Mouse (Mus musculus): ENCODE measurements around the gene Ctrl. TPM values are rescaled to one million over a fixed set of nuclear protein-coding genes. Genes with fewer than 3 reads are reported as not detected.
A peak's percentile ranks its signal among the peaks of the same experiment; 100 is the strongest.

The Ctrl gene
- polyA plus RNA-seq, 3 experiments from 2014 or later, result 3.0 to 4.1 (median 3.4) TPM

DNA sequence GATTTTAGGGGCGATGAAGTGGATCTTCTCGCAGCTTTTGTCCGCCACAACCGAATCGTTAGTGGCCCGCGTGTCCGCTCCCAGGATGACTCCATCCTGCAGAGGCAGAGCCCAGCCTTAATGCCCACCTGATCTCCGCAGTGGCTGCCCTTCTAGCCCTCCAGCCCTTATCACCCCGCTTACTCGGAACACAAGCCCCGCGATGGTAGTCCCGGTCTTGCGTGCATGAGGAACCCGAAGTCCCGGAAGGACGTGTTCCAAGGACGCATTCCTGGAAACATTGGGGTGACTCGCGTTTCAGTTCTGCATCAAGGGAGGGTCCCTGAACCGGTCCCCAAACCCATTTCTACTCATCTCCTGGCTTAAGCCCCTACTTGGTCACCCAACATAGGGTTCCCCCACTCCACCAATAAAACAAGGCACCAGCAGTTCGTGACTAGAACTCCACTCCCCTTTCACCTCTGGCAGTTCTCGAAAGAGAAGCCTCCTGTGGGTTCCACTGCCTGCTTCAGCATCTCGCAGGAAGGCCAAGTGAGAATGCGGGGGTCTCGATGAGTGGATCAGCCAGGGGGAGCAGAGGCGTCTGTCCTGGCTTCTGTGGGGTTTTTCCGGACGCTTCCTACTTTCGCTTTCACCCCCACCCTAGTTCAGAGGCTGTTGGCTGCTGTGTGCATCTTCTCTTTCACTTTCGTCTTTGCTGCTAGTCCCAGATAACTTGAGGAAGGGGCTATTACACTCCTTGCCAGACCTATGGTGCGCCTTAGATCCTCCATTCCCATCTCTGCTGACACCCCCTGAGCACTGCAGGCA is 4.0 kb upstream of the Ctrl start:
- ATAC-seq, result peak; percentile 91

DNA sequence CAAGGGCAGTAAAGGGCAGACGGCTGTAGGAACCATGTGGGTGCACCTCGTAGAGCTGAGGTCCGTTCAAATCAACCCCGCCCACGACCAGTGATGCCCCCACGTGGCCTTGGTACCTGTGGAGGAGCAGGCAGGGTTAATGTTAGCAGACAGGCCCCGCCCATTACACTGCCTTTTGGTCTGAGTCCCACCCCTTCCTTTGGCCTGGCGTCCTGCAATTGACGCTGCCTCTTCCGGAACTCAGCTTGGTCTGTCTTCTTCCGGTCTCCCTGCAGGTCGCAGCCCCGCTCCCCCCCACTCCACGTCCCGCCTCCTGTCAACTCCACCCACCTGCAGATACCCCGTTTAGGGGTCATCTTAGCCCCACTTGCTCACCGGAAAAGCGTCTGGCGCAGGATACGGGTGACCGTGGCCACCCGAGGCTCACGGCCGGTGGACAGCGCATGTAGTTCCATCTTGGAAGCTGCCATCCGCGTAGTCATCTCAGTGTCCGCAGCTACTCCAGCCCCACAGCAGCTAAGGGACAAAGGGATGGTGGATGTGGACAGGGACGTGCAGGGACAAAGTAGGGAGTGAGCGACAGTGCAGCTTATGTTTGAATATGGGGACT is 3.3 kb upstream of the Ctrl start:
- ATAC-seq, result peak; percentile 46

DNA sequence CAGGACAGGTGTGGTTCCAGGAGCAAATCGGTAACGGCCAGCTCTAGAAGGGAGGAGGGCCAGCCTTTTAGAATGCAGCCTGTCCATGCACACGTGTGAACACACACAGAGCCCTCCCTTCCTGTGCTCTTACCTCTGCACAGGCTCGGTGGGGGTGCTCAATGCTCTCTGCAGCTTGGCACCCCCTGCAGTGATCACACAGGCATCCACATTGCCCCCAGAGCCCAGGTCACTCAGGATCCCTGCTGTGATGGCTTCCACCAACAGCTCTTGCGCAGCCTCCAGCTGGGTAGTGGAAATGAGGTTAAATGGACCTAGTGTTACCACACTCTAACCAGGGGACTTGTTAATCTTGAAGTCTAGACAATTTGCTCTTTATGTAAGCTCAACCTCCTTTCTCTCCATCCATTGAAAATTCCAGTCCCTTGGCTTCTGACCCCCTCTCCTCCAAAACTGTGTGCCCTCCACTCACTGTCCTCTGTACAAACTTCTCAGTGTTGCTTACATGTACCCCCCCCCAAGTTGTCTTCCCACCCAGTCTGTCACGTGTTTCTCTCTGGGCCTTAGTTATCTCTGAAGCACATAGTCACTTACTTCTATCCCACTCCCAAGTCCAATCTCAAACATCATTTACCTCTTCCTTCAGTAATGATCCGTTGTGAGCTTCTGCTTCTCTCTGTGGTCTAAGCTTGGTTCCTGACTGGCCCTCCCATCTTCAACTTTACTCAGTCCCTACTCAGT is 2.4 kb upstream of the Ctrl start:
- ATAC-seq, result no peak

DNA sequence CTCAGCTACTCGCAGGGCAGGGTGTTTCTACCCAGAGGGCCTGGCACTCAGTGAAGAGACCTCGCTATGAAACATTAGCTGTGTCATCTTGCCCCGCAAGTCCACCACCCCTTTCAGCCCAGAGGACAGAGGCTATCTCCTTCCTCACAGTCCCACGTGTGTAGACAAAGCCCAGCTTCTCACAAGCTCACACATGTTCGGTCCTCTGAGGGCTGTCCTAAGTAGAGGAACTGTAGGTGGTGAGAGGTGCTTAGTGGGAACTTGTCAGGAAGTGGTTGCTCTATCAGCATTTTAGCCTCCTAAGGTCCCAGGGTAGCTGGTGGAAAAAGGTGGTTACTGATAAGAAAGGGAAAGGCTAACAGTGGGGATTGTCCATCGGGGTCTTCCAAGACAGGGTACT is 1.4 kb upstream of the Ctrl start:
- no peak for ATAC-seq

DNA sequence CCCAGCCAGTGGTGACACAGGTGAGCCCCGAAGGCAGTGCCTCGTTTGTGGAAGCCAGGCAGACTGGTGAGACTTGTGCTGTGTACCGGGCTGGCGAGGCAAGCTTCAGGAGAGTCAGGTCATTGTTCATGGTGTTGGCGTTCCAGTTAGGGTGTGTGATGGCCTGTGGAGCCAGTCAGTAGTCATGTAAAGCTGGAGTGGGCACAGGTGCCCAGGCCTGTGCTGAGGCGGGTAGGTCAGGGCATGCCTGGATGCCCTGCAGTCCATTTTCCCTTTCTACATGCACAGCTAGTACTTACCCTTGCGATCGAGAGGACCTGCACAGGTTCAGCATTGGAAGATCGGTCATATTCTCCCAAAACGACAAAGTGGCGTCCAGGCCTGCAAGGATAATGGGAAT is 1.1 kb downstream of the Ctrl start:
- no peak for ATAC-seq

DNA sequence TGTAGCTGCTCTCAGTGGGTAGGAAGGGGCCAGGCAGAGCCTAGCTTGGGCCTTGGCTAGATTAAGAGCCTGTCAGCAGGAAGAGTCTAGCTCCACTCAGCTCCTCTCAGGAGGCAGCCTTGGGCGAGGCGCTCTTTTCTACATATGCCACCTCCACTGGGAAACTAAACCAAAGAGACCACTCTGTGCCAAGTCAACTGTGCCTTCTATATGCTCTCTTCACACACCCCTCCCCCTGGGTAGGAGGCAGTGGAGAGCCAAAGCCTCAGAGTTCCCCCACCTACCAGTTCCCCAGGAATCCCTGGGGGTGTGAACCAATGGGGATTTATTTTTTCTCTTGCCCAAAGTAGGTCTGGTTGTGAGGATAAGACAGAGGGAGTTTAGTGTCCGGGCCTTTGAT is 2.4 kb downstream of the Ctrl start:
- ATAC-seq, result no peak

DNA sequence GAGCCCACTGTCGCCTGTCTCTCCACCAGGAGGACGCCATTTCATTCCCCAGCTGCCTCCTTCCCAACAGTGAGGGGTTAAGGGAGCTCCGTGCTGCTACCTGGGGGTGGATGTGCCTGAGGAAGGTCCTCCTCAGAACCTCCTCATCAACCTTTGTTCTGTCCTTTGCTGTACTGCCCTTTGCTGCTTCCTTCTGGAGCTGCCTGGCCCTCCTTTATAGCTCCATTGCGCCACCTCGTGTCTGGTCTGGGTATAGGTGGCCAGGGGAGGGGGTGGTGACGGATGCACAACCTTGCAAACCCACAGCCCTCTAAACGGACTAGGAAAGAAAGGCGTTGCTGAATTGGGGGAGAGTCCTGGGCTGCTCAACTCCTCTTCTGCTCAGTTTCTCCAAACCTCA is 3.1 kb downstream of the Ctrl start:
- ATAC-seq, result peak; percentile 82

DNA sequence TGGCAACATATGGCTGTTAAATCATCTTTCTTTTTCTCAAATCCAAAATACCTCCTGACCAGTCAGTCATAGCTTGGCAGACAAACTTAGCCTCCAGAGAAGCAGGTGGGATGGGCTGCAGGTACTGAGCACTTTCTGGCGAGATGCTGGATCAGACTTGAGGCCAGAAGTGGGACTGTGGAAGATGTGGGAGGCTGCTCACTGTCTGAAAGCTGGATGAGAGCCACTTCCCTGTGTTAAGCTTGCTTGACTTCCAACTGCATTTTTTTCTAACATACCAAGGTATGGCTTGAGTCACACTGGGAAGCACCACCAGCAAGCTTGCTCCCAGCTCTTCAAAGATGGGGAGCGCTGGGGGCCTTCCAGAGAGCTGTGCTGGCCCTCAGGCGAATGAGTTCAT is 8.5 kb downstream of the Ctrl start:
- no peak for ATAC-seq

DNA sequence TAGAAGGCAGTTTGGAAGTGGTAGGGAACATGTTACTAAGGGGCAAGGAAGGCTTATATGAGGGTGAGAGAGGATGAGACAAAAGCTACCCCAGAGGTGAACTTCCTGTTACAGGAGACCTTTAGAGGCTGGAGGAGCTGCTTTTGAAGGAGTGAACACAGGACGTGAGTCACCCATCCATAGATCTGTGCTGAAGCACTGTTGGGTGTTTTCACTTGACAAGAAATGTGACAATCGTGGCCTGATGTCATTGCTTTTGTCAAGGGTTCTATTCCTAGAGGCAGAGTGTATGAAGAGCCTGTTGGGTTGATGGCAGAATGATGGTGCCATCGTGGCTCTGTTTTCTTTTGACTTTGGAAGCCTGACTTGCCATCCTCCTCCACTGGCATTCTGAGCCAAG is 14.3 kb downstream of the Ctrl start:
- ATAC-seq, result peak; percentile 94

DNA sequence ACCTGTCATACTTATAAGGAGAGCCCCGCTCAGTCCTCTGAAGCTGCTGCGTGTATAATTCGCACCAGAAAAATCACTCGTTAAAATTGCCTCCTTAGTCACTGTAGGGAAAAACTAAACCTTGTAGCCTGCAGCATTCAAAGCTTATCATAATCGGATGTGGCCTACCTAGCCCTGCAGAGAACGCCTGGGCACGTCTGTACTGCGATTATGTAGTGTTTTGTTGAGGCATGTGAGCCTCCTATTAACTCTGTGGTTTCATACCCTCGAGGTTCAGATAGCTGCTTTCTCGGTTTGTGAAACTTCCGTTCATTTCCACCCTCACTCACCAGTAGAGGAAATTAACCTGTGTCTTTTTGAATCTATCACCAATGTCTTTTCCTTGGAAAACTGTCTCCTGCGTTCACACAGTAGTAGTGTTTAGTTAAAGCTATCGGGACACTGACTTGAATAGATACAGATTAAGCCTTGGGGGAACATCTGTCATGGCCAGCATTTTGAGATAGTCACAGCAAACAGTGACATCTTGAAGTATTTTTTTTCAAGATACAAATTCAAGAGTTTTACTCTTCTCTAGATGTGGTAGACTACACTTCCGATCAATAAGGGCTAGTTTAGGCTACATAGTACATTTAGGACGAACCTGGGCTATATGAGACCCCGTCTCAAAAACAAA is 32.6 kb downstream of the Ctrl start:
- ATAC-seq, result peak; percentile 70

DNA sequence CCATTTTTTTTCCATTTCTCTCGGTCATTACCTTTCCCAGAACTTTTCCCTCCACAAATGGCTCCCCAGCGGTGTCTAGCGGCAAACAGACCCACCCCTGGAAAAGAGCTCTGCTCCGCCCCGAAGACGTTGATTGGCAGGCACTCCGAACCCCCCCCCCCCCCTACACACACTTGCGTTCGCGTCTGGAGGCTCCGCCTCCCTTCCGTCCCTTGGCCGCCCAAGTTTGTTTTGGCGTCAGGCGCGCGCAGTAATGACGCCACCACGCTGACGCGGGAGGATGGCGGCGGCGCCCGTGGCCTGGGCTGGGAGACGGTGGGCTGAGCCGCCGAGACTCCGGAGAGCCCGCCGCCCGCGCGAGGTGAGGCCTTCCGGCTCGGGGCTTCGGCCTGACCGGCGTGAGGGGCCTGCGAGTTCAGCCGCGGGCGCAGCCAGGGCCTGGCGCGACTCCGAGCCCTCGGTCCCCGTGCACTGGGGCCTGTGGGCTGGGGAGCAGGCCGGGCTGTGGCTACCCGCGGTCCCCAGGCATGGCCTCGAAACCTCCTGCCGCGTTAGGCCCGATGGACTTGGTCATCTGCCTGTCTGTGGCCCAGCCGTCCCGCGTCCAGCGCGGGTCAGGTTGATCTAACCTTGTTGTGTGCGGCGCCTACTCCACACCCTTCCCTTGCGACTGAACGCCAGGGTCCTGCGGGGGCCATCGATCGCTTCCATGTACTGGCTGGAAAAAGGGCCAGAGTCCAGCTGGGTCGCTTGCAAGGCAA is 33.3 kb downstream of the Ctrl start, which contains the start of gene Pskh1:
TSS of gene Pskh1 (plus strand) at position 262 of the 761 bp plus-strand sequence.
- ATAC-seq, result peak; percentile 88

DNA sequence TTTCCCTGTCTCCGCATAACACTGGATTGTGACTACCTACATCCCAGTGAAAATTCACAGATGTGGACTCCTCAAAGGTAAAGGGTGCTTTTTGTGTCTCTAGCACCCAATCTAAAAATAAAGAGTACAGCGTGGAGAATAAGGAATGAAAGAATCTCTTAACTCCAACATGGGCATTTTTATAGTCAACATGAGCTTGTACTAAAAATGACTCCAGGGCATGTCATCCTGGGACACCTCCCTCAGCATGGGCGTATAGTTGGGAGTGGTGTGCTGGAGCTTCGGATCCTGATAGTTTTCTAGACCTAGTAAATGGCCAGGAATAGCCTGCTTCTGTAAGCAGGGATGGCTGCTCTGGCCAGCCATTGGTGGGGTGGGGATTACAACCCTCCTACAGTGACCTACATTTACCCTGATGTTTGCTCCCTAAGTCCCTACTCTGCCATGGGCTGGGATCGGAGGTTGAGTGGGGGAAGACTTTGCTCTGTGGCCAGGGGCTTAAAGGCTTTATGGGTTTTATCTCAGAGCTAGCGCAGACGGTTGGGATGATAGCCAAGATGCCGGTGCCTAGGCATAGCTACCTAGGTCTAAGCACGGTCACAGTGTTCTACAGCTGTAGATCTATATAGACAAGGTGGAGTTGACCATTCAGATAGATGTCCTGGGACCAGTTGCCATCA is 35.7 kb downstream of the Ctrl start:
- ATAC-seq, result no peak

DNA sequence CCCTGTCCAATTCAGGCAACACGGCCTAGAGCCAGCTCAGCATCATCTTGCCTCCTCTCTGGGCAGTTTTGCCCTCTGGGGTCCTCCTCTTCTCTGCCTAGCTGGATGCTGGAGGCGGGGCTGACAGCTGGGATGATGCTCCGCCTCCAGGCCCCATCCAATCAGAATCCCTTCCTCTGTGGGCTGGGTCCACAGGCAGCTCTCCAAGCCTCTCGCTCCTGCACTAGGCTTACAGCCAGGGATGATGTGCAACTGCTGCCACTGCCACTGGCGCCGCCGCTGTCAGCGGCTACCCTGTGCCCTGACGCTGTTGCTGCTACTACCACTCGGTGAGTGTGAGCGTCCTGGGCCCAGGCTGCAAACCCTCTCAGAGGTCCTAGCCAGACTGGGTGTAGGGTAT is 40.3 kb downstream of the Ctrl start, which contains the start of gene Nrn1l:
TSS of gene Nrn1l (plus strand) at position 229 of the 400 bp plus-strand sequence.
- no peak for ATAC-seq

DNA sequence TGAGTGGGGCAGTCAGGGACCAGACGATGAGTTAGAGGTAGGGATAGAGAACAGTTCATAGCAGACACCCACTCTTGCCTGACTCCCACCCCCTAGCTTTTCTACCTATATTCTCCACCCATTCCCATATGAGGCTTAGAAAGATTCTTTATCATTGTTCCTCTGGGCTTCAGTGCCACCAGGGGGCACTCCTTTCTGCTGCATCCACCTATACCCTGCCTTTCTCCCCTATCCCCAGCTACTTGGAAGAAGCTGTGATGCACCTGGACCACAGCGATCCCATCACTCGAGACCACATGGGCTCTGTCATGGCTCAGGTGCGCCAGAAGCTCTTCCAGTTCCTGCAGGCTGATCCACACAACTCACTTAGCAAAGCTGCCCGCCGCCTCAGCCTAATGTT is 41.2 kb downstream of the Ctrl start:
- no peak for ATAC-seq

DNA sequence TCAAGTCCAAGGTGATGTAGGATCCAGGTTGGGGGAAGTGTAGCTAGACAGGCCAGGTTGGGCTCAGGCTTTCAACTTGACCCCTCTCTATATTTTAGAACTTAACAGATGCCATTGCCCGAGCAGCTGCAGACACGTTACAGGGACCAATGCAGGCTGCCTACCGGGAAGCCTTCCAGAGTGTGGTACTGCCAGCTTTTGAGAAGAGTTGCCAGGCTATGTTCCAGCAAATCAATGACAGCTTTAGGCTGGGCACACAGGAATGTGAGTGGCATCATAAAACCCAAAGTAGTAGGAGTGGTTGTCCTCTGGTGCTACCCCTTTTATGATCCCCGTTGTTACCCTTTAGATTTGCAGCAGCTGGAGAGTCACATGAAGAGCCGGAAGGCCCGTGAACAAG is 42.8 kb downstream of the Ctrl start:
- ATAC-seq, result no peak

DNA sequence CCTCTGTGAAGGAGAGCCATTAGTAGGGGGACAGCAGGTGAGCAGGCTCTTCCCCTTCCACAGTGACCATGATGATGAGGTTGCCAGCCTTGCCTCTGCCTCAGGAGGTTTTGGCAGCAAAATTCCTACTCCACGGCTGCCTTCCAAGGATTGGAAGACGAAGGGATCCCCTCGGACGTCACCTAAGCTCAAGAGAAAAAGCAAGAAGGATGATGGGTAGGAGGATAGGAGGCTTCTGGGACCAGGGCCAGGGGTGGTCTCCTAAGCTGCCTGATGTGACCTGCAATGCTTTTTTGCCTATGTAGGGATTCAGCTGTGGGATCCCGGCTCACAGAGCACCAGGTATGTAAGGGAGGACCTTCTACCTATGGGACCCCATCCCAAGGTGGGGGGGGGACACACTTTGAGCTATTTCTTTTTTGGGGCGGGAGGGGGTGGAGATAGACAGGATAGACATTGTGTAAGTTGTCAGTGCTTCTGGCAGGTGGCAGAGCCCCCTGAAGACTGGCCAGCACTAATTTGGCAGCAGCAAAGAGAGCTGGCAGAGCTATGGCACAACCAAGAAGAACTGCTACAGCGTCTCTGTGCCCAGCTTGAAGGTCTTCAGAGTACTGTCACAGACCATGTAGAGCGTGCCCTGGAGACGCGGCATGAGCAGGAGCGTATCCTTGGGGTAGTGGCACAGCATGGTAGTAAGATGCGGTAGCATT is 43.8 kb downstream of the Ctrl start:
- no peak for ATAC-seq
